Mouse (Mus musculus) frontal cortex, postnatal 14 days (tissue): ENCODE data around the gene Il27ra.
A peak's percentile ranks its signal among the peaks of the same experiment; 100 is the strongest.
"Not testable (repeated sequence)": the region's sequence is repeated elsewhere in the genome, so short reads cannot be mapped to it uniquely, and the experiment has no call there.

Source experiments
- DNase-seq, 2 experiments: peaks; one replicate each; pipeline ENCODE4 v3.0.0; 2022; ENCODE audit warnings: low spot score in 2 of 2

The Il27ra gene

DNA sequence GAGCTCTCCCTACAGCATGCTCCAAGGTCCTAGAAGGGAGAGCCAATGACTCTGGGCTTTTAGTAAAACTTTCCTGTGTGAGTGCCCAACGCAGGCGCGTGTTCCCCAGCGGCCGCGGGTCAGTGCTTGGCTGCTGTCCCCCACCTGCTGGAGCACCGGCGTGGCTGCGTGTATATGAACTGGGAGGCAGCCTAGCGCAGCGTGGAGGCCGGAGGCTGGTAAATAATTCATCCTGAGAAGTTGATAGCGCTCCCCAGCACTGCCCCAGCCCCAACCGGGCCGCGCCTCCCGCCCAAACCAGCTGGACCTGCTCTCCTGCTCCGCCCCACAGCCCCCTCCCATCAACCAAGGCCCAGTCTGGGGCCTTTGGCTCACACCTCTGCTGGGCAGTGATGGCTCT is 21.3 kb downstream of the Il27ra start, which contains the start of gene Palm3:
Gene Palm3, plus strand, starts transcription at position 376 of the 400 bp plus-strand sequence.
- DNase-seq = no peak

DNA sequence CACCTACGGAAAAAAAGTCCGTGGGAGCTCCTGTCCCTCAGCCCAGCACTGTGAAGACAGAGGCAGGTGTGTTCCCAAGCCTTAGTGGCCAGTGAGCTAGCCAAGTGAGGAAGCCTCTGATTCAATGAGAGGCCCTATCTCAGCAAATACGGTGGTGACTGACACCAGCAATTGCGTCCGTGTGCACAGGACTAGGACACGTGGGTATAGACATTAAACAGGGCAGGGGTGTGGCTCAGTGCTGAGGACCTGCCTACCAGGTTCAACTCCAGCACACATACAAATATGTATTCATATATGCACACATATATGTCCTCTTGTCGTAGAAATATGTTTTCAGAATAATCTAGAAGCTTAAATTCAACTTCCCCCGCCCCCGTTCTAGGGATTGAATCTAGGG is 22.7 kb downstream of the Il27ra start:
- DNase-seq = no peak

DNA sequence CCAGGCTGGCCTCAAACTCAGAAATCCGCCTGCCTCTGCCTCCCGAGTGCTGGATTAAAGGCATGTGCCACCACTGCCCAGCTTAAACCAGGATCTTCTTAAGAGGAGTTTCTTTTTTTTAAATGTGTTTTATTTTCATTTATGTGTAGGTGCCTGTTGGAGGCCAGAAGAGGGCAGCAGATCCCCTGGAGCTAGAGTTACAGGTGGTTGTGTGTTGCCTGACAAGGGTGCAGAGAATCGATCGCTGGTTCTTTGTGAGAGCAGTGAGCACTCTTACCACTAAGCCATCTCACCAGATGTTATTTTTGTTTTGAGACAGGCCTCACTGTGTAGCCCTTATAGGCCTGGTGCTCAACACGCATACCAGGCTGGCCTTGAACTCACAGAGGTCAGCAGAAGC is 26.6 kb downstream of the Il27ra start:
- DNase-seq = no peak

DNA sequence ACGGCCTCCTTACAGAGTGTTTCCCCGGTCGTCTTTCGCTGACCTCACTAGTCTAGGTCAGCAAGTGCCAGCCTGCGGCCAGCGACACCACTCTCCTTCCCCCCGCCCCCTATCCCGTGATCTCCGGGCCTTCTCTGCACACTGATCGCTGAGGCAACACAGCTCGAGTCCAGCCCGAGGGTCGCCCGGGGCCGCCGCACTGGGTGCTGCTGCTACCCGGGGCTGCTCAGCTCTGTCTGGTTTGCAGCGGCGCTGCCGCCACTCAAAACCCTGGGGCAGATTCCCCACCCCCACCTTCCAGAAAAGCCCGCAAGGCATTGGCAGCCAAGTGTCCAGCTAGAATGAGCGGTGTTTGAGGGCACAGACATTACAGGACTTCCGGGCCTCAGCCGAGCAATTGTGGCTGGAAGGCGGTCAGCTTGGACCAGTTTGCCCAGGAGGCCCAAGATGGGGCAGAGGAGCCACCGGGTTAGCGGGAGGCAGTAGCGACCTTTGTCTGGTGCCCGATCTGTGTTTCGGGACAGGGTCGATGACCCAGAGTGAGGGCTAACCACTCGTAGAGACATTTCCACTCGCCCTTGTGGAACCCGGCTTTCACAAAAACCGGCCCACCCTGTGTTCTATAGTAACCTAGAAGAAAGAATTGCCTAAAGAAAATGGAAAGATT is 29.8 kb downstream of the Il27ra start:
- no peak for DNase-seq

DNA sequence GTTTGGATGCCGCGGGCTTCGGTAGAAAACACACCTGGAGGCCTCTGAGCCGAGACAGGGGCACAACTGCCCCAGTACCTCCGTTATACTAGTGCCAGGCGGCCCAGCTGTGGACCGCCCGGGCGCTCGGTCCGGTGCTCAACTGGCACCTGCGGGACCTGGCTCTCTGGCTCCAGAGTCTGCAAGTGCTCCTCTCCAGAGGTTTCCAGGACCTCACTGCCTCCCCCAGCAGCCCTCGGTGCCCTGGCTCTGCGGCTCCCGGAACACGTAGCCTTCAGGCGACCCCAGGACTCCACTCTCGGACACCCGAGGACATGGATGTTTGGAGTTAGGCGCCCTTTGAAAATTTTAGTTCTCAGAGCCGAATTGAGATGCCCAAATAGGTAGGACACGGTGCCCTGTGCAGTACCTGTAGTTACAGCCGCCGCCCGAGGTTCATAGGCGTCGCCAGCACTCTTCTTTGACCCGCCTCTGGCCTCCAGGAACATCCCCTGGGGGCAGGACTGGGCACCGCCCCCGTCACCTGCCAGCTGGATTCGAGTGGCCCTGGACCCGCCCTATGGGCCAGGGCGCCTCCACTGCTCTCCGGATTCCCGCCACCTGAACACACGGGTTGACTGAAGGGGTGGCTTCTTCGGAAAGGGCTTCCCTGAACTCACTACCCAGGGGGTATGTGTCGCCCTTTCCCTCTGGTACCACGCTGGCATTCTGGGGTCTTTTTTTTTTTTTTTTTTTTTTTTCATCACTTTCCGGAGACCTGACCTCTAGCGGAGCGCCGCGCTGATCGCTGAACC is 30.5 kb downstream of the Il27ra start, which contains the start of gene 2210011C24Rik:
Gene 2210011C24Rik, minus strand, starts transcription at position 467 of the 794 bp plus-strand sequence.
- no peak for DNase-seq

DNA sequence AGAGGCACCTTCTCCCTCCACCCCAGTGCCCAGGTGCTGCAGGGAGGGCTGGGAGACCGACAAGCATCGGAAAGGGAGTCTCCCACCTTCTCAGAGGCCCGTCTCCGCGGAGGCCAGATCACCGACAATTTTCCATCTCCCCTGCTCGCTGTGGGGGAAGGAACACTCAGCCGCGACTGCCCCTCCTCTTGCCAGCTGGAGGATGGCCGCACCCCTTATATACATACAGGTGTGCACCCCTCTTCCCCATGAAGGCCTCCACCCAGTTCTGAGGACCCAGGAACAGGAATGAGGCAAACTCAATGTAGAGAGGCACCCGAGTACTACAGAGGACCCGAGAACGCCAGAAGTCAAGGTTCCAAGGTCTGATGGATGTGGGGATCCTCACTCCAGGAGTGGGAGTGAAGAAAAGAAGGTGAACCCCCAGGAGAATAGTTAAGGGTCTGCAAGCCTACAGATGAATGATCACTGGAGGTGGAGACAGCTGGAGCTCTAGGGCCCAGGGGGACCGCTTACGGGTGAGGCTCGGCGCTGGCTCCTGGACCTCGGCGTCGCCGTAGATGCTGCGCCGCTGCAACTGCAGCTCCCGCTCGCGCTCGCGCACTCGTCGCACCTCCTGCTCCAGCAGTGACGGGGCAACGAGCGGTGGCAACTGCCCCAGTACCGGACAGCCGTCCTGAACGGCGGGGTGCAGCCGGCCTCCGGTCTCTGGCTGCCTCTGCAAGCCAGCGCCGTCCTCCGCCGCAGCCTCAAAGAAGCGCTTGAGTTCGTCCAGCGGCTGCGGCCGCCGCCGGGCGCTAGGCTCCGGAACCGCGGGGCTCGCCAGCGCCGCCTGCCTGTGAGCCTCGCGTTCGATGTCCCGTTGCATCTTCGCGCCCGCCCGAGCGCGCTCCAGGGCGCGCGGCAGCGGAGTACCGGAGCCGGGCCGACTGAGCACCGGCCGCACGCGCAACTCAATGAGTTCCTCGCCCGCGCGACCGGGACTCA is 31.5 kb downstream of the Il27ra start:
- no peak for DNase-seq

DNA sequence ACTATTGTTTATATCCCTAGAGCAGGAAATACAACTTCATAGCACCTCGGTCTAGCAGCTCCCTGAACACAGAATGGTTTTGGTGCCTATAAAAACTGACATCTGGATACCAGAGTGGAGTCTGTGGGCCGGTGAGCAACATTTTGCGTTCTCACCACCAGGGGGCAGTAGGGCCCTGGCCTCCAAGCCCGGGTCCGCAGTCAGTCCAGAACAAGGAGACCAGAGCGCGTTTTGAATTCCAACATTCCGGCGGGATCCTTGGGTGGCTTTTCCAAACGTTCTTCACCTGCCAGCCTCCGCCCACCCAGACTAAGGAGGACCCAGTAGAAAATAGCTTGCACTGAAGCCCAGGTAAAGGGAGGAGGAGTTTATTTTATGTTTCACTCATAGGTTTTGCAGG is 32.5 kb downstream of the Il27ra start:
- DNase-seq = peak; percentile 69 to 83

DNA sequence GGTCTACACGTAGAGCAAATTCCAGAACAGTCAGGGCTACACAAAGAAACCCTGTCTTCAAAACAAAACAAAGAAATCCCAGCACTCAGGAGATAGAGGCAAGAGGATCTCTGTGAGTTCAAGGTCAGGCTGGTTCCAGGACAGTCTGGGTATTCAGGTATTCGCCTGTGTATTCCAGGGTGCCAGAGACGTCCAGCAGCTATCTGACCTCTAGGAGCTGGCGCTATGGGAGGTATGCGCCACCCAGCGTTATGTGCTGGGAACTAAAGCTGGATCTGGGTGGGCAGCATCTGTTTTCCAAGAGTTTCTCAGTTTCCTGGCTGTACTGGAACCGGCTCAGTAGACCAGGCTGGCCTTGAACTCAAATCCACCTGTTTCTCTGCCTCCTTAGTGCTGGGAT is 34.0 kb downstream of the Il27ra start:
- no peak for DNase-seq

DNA sequence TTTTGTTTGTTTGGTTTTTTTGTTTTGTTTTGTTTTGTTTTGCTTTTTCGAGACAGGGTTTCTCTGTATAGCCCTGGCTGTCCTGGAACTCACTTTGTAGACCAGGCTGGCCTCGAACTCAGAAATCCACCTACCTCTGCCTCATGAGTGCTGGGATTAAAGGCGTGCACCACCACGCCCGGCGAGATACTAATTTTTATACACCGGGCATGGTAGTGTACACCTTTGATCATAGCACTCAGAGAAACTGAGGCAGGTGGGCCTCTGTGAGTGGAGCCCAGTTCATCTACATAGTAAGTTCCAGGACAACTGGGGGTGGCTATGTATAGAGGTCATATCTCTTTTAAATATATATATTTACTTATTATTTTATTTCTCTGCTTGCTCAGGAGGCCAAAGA is 36.9 kb downstream of the Il27ra start:
- not testable (repeated sequence) for DNase-seq

DNA sequence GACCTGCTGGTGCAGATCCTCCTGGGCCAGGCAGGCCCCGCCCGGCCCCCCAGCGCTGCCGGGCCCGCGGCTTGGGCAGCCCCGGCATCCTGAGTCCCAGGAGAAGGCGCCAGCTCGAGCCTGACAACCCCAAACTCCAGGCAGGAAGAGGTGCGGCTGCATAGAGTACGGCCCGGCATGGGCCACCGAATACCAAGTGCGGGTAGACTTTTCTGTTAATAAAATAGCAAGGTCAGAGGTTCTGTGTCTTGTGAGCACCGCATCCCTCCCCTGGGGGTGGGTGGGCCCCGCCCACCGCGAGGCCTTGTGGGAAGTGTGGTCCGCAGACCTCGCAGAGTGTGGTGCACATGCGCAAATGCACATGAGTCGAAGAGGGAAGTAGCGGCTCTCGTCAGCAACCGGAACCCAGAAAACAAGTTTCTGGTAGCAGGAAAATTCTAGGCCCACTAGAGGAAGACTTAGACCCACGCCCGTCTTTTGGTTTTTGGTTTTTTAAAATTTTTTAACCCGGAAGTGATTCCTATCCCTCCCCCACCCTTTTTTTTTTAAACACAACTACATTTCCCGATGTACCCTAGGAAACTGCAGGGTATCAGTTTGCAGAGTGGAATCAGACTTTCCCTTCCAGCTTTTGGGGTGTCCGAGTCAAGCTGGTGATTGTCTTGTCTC is 37.7 kb downstream of the Il27ra start:
- DNase-seq = peak; percentile 86 to 87

DNA sequence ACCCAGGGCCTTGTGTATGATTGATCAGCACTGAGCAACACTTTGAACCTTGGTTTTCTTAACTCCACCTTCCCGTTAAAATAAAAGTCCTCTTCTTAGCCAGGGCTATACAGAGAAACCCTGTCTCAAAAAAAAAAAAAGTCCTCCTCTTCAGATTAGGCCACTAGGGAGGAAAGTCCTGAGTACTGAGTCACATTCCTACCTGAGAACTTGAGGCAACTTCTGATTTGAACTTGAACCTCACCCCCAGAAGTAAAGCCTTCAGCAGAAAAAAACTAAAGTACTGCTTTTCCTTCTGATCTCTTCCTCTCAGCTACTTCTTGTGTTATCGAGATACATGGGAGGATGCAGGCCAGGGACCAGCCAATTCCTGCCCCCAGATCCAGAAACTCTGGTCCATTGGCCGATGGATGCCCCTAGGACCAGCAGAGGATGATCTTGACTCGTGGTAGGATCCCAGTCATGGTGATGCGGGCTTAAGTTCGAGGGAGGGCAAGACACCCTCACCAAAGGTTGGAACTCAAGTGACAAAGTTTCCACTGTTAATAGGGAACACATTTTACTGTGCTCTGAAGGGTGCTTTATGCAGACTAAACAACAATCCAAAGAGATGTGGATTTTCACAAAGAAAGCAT is 38.7 kb downstream of the Il27ra start:
- DNase-seq = no peak

DNA sequence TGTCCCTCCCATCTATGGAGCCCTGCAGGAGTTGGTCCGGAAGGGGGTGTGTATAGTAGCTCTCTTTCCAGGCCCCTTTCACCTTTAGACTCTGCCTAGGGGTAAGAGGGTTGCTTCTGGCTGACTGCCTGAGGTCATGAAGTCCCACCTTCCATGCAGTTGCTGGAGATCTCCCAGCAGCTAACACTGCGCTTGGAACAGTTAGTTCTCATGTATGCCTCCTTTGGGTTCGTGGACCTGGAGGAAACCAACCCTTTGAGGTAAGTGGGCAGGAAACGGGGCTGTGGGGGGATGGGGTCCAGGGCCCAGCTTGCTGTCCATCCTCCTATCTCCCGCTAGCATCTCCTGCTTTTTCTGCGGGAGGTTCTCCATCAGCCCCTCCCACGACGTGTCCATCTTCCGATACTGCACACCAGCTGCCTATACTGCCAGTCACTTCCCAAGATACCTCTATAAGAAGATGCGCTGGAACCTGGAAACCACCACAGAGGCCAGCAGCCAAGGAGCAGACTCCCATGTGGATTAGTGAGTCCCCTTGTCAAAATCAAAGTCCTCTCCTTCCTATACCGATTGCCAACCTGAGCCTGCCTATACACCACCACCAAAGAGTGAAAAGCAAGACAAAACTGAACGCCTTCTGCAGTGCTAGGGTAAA is 39.3 kb downstream of the Il27ra start:
- no peak for DNase-seq

DNA sequence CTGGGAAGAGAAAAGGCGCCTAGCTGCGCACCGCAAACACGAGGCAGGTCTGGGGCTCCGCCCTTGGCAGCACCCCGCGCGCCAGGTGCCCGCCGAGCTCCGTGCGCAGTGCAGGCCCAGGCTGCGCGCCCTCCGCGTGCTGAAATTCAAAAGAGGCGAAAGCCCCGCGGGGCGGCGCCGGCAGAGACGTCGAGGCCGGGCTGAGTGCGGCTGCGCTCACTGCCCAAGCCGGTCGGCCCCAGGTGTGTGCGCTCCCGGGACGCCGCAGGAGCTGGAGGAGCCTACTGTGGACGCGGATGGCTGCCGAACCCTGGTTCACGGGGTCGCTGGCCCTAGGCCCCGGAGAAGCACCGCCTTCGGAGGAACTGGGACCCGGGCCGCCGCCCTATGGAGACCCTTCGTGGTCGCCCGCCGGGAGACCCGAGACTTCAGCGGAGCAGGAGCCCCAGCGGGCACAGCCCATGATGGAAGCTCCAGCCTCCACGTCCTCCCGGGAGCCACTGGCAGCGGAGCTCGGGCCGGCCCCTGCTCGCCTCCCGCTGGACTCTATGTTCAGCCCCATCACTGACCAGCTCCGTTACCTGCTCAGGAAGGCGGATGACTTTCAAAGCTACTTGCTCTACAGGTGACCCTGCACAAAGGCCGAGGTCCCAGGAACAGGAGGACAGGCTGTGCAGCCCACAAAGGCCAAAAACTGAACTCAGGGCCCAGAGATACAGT is 40.9 kb downstream of the Il27ra start, which contains the start of gene 1700067K01Rik:
Gene 1700067K01Rik, plus strand, starts transcription at position 222 of the 720 bp plus-strand sequence.
- DNase-seq = no peak

DNA sequence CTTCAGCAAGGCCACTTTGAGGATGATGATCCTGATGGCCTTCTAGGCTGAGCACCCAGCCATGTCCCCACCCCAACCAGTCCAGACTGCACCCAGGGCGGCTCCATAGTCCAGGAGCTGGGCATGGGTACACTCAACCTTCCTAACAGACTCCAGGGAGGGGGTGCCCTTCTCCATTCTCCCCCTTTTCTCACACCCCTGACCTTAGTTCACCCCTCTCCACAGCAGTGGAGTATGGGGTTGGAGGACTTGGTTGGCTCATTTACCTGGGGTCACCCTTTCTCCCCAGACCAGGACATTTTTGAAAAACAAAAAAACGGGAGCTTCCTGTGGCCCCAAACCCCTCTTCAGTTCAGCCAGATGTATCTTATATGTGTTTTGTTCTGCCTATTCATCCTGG is 42.6 kb downstream of the Il27ra start:
- no peak for DNase-seq

DNA sequence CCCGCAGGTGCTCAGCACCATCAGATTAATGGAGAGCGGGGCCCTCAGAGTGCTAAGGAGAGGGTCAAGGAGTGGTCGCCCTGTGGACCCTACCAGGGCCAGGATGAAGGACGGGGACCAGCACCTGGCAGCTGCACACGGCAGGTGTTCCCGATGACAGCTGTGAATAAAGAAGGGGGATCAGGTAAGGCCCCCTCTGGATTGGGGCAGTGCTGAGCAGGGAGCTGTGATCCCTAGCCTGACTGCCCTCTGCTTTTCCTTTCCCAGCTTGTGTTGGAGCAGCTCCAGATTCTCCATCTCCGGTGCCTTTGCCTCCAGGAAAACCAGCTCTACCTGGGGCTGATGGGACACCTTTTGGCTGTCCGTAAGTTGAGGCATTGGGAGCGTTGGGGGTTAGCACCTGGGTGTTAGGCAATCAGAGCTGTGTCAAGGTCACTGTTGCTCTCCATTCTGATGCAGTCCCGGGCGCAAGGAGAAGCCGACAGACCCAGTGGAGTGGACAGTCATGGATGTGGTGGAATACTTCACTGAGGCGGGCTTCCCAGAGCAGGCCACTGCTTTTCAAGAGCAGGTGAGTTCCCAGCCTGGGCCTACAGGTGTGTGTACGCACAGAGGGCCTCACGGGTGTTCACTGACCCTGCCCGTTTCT is 43.2 kb downstream of the Il27ra start:
- DNase-seq = no peak

DNA sequence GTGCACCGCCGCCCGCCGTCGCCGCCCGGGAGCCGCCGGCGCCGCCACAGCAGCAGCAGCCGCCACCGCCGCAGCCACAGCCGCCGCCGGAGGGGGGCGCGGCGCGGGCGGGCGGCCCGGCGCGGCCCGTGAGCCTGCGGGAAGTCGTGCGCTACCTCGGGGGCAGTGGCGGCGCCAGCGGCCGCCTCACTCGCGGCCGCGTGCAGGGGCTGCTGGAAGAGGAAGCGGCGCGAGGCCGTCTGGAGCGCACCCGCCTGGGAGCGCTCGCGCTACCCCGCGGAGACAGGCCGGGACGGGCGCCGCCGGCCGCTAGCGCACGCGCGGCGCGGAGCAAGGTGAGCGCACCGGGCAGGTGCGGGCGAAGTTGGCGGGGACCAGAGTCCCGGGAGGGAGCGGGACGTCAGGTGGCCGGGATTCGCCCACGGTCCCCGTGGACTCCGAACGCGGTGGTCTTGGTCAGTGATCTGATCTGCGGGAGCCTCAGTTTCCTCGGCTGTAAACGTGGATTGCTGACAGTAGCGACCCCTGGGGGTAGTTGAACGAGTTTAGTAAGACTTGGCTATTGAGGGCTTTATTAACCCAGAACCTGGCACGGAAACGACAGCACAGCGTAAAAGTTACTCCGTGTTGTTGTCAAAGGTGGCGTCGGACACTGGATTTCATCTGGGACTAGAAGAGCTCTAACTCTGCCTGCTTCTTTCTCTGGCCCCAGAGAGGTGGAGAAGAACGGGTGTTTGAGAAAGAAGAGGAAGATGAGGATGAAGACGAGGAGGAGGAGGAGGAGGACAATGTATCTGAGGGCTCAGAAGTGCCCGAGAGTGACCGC is 43.9 kb downstream of the Il27ra start:
- peak; percentile 45 to 52 for DNase-seq

DNA sequence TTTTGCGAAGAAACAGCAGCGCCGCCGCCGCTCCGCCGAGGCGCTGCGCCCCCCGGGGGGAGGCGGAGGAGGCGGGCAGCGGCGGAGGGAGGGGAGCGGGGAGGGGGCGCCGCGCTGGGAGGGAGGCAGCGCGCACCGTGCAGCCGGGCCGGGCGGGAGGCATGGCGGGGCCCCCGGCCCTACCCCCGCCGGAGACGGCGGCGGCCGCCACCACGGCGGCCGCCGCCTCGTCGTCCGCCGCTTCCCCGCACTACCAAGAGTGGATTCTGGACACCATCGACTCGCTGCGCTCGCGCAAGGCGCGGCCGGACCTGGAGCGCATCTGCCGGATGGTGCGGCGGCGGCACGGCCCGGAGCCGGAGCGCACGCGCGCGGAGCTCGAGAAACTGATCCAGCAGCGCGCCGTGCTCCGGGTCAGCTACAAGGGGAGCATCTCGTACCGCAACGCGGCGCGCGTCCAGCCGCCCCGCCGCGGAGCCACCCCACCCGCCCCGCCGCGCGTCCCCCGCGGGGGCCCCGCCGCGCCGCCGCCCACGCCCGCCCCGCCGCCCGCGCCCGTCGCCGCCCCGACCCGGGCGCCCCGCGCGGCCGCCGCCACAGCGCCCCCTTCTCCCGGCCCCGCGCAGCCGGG is 44.8 kb downstream of the Il27ra start, which contains the start of gene Samd1:
Gene Samd1, plus strand, starts transcription at position 162 of the 631 bp plus-strand sequence.
- no peak for DNase-seq
